Mouse (Mus musculus) midbrain, embryonic 11.5 days (tissue): ENCODE measurements around the gene Grin1. TPM values are rescaled to one million over a fixed set of nuclear protein-coding genes. Genes with fewer than 3 reads are reported as not detected.
"Not testable (repeated sequence)": the region's sequence is repeated elsewhere in the genome, so short reads cannot be mapped to it uniquely, and the experiment has no call there.

Experiments used
- ATAC-seq: fragments of 200-750 bp; cut with Nextera tagmentation; 2 replicates; pipeline ENCODE4 v1.8.0; 2017; ENCODE audit warnings: moderate TSS enrichment, moderate library complexity; ENCODE audit not compliant: low FRiP score
- DNase-seq: peaks from one replicate; pipeline ENCODE4 v3.0.0; 2015; ENCODE audit warnings: low spot score; ENCODE audit errors: missing footprints
- H3K27ac ChIP-seq: fragments of 300-500 bp; sonication (generic); 2 replicates; pipeline ENCODE4 v1.5.1; 2014; ENCODE audit warnings: low read depth, low read length
- H3K27me3 ChIP-seq: fragments of 300-500 bp; sonication (generic); 2 replicates; pipeline ENCODE4 v1.6.1; 2014; ENCODE audit warnings: mild to moderate bottlenecking, low read length, moderate library complexity, mixed read lengths; ENCODE audit not compliant: control insufficient read depth, insufficient read depth
- H3K36me3 ChIP-seq: fragments of 300-500 bp; sonication (generic); 2 replicates; pipeline ENCODE4 v1.6.1; 2014; ENCODE audit warnings: mild to moderate bottlenecking, low read length, moderate library complexity, mixed read lengths; ENCODE audit not compliant: control insufficient read depth, insufficient read depth
- H3K4me1 ChIP-seq: fragments of 300-500 bp; sonication (generic); 2 replicates; pipeline ENCODE4 v1.6.1; 2014; ENCODE audit warnings: low read length; ENCODE audit not compliant: control insufficient read depth, insufficient read depth
- H3K4me2 ChIP-seq: fragments of 300-500 bp; sonication (generic); 2 replicates; pipeline ENCODE4 v1.6.1; 2014; ENCODE audit warnings: mild to moderate bottlenecking, moderate library complexity
- H3K4me3 ChIP-seq: fragments of 300-500 bp; sonication (generic); 2 replicates; pipeline ENCODE4 v1.5.1; 2014; ENCODE audit warnings: low read depth, low read length
- H3K9ac ChIP-seq: fragments of 300-500 bp; sonication (generic); 2 replicates; pipeline ENCODE4 v1.6.1; 2014; ENCODE audit warnings: low read length
- H3K9me3 ChIP-seq: fragments of 300-500 bp; sonication (generic); 2 replicates; pipeline ENCODE4 v1.6.1; 2016; ENCODE audit warnings: low read length; ENCODE audit not compliant: control insufficient read depth
- WGBS: fragments of 180-500 bp; shearing (Covaris S2); extraction: QIAGEN DNeasy Blood & Tissue Kit; methylation state at CpG from one replicate; pipeline ENCODE4 v1.1.7; 2014; 5-methylcytosine and 5-hydroxymethylcytosine counted together
- polyA plus RNA-seq: library from polyadenylated mRNA; unstranded; fragments of >200 nt; fragmentation: Nextera tagmentation; extraction: Ambion mirVana; gene quantifications from 2 replicates; pipeline ENCODE4 v1.2.1, GENCODE M21; 2014

The Grin1 gene
- polyA plus RNA-seq, 1 experiment from 2014 or later: 2.6 TPM

- no peaks in the 10 kb centered on the region for H3K9me3 ChIP-seq
- ATAC-seq (no peak), DNase-seq (peak; percentile 53)
- peaks cover under 1% of the 10 kb centered on the region; the same call in 1 of the 2 replicates for H3K36me3 ChIP-seq
- no peak overlapping the region for H3K4me3 ChIP-seq
- peaks cover 12% of the 10 kb centered on the region for H3K4me1 ChIP-seq
- H3K9ac ChIP-seq: no peak overlapping the region
- H3K27ac ChIP-seq: no peak overlapping the region
- no peak overlapping the region for H3K4me2 ChIP-seq
- peaks cover 19% of the 10 kb centered on the region for H3K27me3 ChIP-seq
- WGBS: 77% methylated on average over 5 of the region's 5 CpGs
Observed at GRCm38 (mm10) chr2:25264286-25264660, 54.7 kb downstream of the Grin1 start.

DNA sequence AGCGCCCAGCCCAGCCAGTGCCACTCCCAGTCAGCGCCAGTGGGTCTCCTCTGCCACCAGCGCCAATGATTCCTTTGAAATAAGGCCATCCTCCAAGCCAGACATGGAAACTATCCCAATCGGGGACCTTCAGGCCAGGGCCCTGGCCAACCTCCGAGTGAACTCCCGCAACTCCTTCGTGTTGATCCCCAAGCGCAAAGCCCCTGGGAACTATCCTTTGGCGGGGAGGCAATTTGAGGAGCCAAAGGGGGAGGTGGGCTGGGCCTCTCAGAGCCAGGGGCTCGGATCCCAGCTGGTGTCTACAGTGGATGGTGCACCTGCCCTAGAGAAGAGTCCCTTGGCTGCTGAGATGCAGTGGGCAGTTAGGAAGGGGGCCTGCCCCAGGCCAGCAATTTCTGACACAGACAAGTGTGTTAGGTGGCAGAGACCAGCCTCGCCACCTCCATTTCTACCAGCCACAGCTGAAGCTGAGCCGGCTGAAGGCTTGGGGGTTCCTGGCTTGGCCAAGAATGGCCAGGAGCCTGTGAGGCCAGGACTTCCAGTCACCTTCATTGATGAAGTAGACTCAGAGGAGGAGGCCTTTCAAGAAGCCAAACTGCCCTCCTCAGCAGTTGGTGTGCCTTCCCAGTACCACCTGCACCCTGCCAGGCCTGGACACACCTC lies 55.2 kb downstream of the Grin1 start:
- Histone ChIP-seq H3K9me3 (no peaks in the 10 kb centered on the region), H3K9ac (peak overlapping the region; percentile 50), H3K27me3 (peaks cover 19% of the 10 kb centered on the region), H3K4me1 (peaks cover 12% of the 10 kb centered on the region), H3K4me2 (peak overlapping the region; percentile 100), H3K36me3 (no peaks in the 10 kb centered on the region), H3K27ac (no peak overlapping the region), H3K4me3 (peak overlapping the region; percentile 65)
- DNase-seq (peak; percentile 79), ATAC-seq (no peak)
- 21% methylated on average over 12 of the region's 12 CpGs for WGBS

DNA sequence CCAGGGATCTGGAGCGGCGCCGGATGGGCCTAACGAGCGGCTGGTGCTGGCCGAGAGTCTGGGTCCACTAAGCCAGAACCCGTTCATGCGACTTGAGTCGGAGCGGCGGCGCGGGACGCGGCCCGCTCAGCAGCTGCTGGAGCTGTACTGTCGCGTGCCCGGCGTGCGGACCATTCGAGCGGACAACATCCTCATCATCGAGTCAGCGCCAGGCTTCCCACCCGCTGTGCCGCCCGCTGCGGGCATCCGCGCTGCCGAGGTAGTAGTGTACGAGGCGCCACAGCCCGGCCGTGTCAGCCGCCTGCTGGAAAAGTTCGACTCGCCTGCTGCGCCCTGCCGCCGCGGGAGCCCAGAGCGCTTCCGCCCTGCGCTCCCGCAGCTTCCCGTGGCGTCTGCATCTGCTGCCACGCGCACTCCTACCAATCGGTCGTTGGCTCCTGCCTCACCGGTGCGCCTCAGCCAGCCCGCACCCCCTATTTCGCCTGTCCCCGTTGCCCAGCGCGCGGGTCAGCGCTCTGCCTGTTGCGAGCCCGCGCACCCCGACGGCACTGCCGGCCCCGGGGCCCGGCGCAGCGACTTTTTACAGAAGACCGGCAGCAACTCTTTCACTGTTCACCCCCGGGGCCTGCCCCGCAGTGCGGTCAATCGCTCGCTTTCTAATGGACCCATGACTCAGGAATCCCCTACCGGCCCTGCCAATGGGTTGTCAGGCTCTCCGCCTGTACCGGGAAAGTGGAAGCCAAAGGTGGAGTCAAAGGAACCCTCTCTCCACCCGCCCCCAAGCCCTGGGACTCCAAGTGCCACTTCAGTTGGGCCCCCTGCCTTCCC lies 56.0 kb downstream of the Grin1 start:
- peak overlapping the region; percentile 65 for H3K4me3 ChIP-seq
- no peaks in the 10 kb centered on the region for H3K9me3 ChIP-seq
- peaks cover 19% of the 10 kb centered on the region for H3K27me3 ChIP-seq
- H3K4me1 ChIP-seq: peaks cover 12% of the 10 kb centered on the region
- no peaks in the 10 kb centered on the region for H3K36me3 ChIP-seq
- no peak overlapping the region for H3K27ac ChIP-seq
- ATAC-seq (no peak; the same call in none of the 2 replicates), DNase-seq (no peak)
- under 1% methylated on average over 82 of the region's 82 CpGs for WGBS
- H3K4me2 ChIP-seq: peak overlapping the region; percentile 100
- H3K9ac ChIP-seq: peak overlapping the region; percentile 50

- Histone ChIP-seq H3K27ac (no peak within 1 kb of the TSS), H3K27me3 (peaks cover 19% of the 10 kb centered on the region), H3K4me2 (peak within 1 kb of the TSS; percentile 100), H3K9me3 (no peaks in the 10 kb centered on the region), H3K4me1 (peaks cover 12% of the 10 kb centered on the region), H3K9ac (peak within 1 kb of the TSS; percentile 54), H3K36me3 (no peaks in the 10 kb centered on the region), H3K4me3 (peak within 1 kb of the TSS; percentile 65)
- peak; percentile 99 for ATAC-seq
- peak; percentile 97 for DNase-seq
- under 1% methylated on average over 39 of the region's 39 CpGs for WGBS
Observed at GRCm38 (mm10) chr2:25262291-25262767, 56.7 kb downstream of the Grin1 start, which contains the start of gene Tprn. TSS of gene Tprn (plus strand) at chr2:25262618.

GRCm38 (mm10) chr2:25261870-25262269 lies 57.1 kb downstream of the Grin1 start:
- Histone ChIP-seq H3K4me3 (peak overlapping the region; percentile 65), H3K9me3 (no peaks in the 10 kb centered on the region), H3K27ac (no peak overlapping the region), H3K4me1 (peaks cover 12% of the 10 kb centered on the region), H3K27me3 (peaks cover 19% of the 10 kb centered on the region), H3K36me3 (no peaks in the 10 kb centered on the region), H3K4me2 (peak overlapping the region; percentile 100), H3K9ac (peak overlapping the region; percentile 54; the same call in 1 of the 2 replicates)
- ATAC-seq (no peak), DNase-seq (no peak)
- 46% methylated on average over 12 of the region's 12 CpGs for WGBS

DNA sequence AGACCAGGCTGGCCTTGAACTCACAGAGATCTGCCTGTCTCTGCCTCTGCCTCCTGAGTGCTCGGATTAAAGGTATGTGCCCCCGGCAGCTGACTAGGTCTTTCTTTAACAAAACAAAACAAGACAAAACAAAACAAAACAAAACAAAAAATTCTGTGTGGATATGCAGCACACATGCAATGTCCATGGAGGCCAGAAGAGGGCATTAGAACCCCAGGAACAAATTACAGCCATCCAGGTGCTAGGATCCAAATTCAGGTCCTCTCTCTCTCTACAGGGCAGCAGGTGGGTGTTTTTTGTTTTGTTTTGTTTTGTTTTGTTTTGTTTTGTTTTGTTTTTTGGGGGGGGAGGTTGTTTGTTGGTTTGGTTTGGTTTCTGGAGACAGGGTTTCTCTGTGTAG lies 60.1 kb downstream of the Grin1 start:
- Histone ChIP-seq H3K4me2 (no peak overlapping the region), H3K36me3 (no peaks in the 10 kb centered on the region), H3K4me1 (peaks cover 20% of the 10 kb centered on the region), H3K9me3 (no peaks in the 10 kb centered on the region), H3K27me3 (peaks cover 11% of the 10 kb centered on the region), H3K4me3 (no peak overlapping the region), H3K27ac (no peak overlapping the region), H3K9ac (no peak overlapping the region)
- 59% methylated on average over 2 of the region's 2 CpGs for WGBS
- DNase-seq: no peak
- ATAC-seq: no peak

GRCm38 (mm10) chr2:25257250-25257649 lies 61.7 kb downstream of the Grin1 start:
- 93% methylated on average over 5 of the region's 5 CpGs for WGBS
- ATAC-seq, H3K9me3 ChIP-seq, DNase-seq, H3K27ac ChIP-seq, H3K9ac ChIP-seq, H3K4me3 ChIP-seq, H3K4me2 ChIP-seq, H3K36me3 ChIP-seq, H3K27me3 ChIP-seq: not testable (repeated sequence)
- peaks cover 13% of the 10 kb centered on the region for H3K4me1 ChIP-seq

- peak overlapping the region; percentile 80 for H3K4me2 ChIP-seq
- DNase-seq, H3K27me3 ChIP-seq, H3K36me3 ChIP-seq, H3K27ac ChIP-seq, H3K9me3 ChIP-seq, ATAC-seq: not testable (repeated sequence)
- H3K4me3 ChIP-seq: peak overlapping the region; percentile 85
- 69% methylated on average over 10 of the region's 12 CpGs for WGBS
- peak overlapping the region; percentile 91 for H3K9ac ChIP-seq
- peaks cover 13% of the 10 kb centered on the region for H3K4me1 ChIP-seq
Observed at GRCm38 (mm10) chr2:25256443-25257109, 62.4 kb downstream of the Grin1 start.
